Mouse (Mus musculus): Measurements from ENCODE around the gene Zmpste24.

Gene Zmpste24

GRCm38 (mm10) chr4:121029632-121030031 lies 68.4 kb downstream of the Zmpste24 start:
- no peak for DNase-seq

- peak; percentile 62 for DNase-seq
Measured at GRCm38 (mm10) chr4:121028659-121029392, 69.2 kb downstream of the Zmpste24 start.

GRCm38 (mm10) chr4:121028146-121028545 lies 69.9 kb downstream of the Zmpste24 start:
- DNase-seq, result no peak

- DNase-seq, result no peak
Measured at GRCm38 (mm10) chr4:121025681-121026080, 72.4 kb downstream of the Zmpste24 start.

DNA sequence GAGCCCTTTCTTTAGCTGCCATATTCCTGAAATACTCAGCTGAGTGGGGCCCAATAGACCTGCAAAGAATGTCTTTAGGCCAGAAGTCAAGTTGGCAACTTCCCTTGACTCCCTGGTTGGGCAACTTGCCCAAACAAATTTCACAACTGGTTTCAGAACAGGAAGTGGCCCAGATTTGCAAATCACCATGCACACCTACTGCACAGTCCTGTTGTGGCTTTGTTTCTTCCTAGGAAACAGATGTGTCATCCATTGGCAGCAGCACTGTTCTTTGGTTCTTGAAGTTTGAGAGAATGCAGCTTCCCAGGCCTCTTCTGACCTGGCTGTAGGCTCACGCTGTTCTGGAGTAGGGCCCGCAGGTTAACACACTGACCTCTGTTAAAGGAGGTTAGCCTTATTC lies 74.1 kb downstream of the Zmpste24 start:
- peak; percentile 70 for DNase-seq

GRCm38 (mm10) chr4:121023464-121023863 lies 74.6 kb downstream of the Zmpste24 start:
- DNase-seq, result no peak

GRCm38 (mm10) chr4:121021911-121022310 lies 76.1 kb downstream of the Zmpste24 start:
- no peak for DNase-seq

DNA sequence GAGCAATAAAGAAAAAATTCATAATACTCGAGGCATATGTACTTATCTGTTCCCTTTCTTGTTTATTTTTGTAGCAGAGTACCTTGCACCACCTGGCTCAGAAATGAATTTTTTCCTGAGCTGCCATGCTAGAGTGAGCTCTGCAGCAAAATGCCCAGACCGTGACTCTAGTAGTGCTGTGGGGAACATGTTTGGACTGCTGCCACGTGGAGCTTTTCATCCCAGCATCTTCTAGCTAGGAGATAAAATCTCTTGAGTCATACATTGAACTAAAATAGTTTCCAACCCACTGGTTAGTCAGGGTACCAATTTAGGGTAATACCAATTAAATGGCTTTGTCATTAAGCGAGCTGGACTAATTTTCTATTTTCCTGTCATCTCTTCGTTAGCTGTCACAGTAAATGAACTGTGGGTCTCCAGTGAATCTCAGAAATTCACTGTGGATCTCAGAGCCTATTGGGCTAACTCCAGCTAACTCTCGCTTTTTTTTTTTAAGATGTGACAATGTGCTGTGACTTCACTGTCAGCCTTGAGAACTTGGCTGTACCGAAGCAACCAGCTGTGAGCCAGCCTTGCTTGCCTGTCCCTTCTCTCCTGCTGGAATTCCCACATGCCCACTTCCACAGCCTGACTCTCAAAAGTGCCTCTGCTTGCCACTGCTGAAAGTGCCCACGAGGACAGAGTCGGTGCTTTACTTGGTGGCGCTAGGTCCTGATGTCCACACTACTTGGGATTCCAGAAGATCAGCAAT lies 77.8 kb downstream of the Zmpste24 start:
- no peak for DNase-seq

- no peak for DNase-seq
Measured at GRCm38 (mm10) chr4:121018250-121018649, 79.8 kb downstream of the Zmpste24 start.

DNA sequence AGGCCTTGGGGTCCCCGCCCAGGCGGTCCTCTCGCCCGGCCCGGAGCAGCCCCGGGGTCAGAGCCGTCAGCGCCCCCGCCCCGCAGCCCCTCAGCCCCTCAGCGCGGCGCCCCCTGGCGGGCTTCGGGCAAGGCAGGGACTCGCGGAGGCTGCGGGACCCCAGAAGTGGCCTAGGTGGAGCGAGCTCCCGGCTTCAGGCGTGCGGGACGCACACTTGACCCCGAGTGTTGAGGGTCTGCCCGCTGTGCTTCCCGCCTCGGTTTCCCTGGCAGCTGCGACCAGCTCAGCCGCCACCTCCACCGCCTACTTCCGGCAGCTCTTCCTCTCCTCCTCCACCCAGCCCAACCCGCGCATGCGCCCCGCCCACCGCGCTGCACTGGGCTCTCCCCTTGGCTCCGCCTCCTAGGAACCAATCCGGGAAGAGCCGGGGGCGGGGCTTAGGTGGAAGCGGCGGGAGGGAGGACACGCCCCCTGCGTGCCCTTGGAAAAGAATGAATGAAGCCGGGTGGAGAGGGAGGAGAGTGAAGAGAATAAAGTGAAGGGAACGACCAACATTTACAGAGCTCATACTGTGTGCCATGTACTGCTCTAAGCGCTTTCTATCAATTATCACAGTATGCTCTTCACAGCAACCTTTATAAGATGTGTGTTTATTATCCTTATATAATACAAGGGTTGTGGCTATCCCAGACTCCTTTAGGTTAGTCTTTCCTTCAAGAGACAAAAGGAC lies 80.9 kb downstream of the Zmpste24 start, which contains the start of gene Smap2:
Gene Smap2, minus strand, starts transcription at position 320 of the 730 bp plus-strand sequence.
- DNase-seq, result peak; percentile 99

DNA sequence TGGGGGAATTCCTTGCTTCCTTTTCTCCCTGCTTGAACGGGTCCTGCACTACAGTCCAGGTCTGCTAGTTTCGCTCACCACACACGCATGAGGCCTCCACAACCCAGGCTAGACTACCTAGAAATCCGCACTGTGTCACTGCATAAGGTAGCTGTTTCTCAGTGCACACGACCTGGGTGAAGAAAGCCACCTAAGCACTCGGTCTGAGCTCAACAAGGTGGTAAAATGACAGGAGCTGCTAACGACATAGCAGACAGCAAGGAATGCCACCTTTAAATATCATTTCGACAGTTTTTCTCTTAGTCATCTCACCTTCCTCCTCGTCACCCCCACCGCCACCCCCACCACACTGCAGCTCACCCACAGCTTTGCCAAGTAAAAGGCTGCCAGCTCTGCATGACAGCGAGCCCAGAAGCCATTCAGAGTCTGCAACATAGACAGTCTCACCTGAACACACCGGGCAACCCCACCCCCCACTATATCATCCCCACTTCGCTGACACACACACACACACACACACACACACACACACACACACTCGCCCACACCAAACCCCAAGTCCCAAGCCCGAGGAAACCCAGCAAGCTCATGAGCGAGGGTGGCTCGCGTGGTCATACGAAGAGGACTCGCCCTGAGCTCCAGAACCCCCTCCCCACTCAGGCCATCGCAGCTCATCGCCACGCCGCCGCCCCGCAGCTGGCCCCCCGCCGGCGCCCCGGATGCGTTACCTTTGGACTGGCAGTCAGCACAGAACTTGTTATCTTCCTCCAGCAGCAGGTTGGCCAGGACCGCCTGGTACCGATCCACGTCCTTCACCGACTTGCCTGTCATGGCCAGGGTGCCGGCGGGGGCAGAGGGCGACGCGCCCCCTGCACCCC lies 81.8 kb downstream of the Zmpste24 start:
- peak; percentile 37 for DNase-seq

DNA sequence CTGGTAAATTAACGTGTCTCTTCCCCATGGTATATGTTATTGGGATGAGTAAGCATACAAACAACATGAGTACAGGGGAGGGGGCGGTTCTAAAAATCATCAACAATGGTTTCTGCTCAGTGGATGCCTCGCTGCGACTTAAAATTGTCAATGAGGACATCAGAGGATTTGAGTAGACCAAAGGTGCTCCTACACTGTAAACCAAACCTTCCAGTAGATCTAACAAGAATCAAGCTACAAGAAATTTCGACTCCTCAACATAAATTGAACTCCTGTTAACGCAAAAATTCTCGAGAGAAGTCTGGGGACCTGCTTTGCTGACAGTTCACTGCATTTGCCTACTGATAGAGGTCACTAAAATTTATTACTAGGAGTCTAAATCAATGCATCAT lies 82.8 kb downstream of the Zmpste24 start:
- no peak for DNase-seq

- no peak for DNase-seq
Measured at GRCm38 (mm10) chr4:121014594-121015267, 83.3 kb downstream of the Zmpste24 start.

GRCm38 (mm10) chr4:121010770-121011549 lies 87.1 kb downstream of the Zmpste24 start:
- DNase-seq, result no peak
